Mouse (Mus musculus) embryonic facial prominence, embryonic 11.5 days (tissue): ENCODE measurements at regions not wholly inside any gene's neighbourhood (a gene's known extent, or its start where the extent isn't known, plus 50 kb on each side); places are given as distances from the start of the nearest gene placed in this dataset.
A peak's percentile ranks its signal among the peaks of the same experiment; 100 is the strongest.

Experiments
- ATAC-seq: fragments of 200-750 bp; cut with Nextera tagmentation; replicated peaks from 2 replicates; pipeline ENCODE4 v1.8.0; 2017; ENCODE audit warnings: low read depth; ENCODE audit not compliant: insufficient number of reproducible peaks, low FRiP score, low TSS enrichment
- DNase-seq: peaks from one replicate; pipeline ENCODE4 v3.0.0-alpha.2; 2015; ENCODE audit warnings: low spot score
- H3K27ac ChIP-seq: fragments of 300-500 bp; sonication (generic); replicated peaks from 2 replicates; pipeline ENCODE4 v1.5.1; 2014; ENCODE audit warnings: mild to moderate bottlenecking, low read depth, low read length, control low read depth
- H3K27me3 ChIP-seq: fragments of 300-500 bp; sonication (generic); 2 replicates; pipeline ENCODE4 v1.6.1; 2014; ENCODE audit warnings: mild to moderate bottlenecking, low read length, moderate library complexity, mixed read lengths; ENCODE audit not compliant: control insufficient read depth, insufficient read depth
- H3K36me3 ChIP-seq: fragments of 300-500 bp; sonication (generic); replicated peaks from 2 replicates; pipeline ENCODE4 v1.6.1; 2014; ENCODE audit warnings: low read depth, mild to moderate bottlenecking, low read length, moderate library complexity, mixed read lengths; ENCODE audit not compliant: control insufficient read depth, insufficient read depth
- H3K4me1 ChIP-seq: fragments of 300-500 bp; sonication (generic); 2 replicates; pipeline ENCODE4 v1.6.1; 2014; ENCODE audit warnings: low read length, mixed read lengths; ENCODE audit not compliant: control insufficient read depth, insufficient read depth
- H3K4me2 ChIP-seq: fragments of 300-500 bp; sonication (generic); 2 replicates; pipeline ENCODE4 v1.6.1; 2014; ENCODE audit warnings: low read depth, mild to moderate bottlenecking, control low read depth, low read length, moderate library complexity
- H3K4me3 ChIP-seq: fragments of 300-500 bp; sonication (generic); 2 replicates; pipeline ENCODE4 v1.5.1; 2014; ENCODE audit warnings: low read depth, low read length, control low read depth
- H3K9ac ChIP-seq: fragments of 300-500 bp; sonication (generic); replicated peaks from 2 replicates; pipeline ENCODE4 v1.6.1; 2014; ENCODE audit warnings: mild to moderate bottlenecking, control low read depth, low read length
- H3K9me3 ChIP-seq: fragments of 300-500 bp; sonication (generic); replicated peaks from 2 replicates; pipeline ENCODE4 v1.6.1; 2016; ENCODE audit warnings: mild to moderate bottlenecking, low read length, inconsistent platforms, mixed read lengths; ENCODE audit not compliant: control insufficient read depth
- WGBS: fragments of 180-500 bp; shearing (Covaris S2); extraction: QIAGEN DNeasy Blood & Tissue Kit; methylation state at CpG from one replicate; pipeline ENCODE4 v1.1.7; 2014; 5-methylcytosine and 5-hydroxymethylcytosine counted together

DNA sequence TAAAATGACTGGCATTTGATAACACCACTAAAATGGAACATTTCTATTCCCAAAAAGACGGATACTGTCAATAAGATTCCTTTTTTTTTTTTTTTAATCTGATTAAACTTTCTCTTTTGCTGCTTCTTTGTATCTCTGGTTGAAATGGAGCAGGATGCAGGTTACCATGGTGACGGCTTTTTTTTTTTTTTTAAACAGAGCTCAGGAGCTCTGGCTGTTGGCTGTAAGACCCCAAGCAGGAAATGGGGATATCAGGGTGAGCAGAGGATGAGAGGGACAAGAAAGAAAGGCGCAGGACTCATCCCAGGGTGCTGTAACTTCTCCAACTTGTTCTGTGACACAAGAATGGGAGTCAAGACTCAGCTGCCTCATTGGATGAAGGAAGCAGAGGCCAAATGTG lies 75.8 kb downstream of the Pttg1 start:
- Histone ChIP-seq H3K4me2 (no peak overlapping the region), H3K27ac (no peak overlapping the region), H3K4me3 (no peak overlapping the region), H3K36me3 (no peaks in the 10 kb centered on the region), H3K4me1 (no peaks in the 10 kb centered on the region), H3K27me3 (no peaks in the 10 kb centered on the region), H3K9me3 (no peaks in the 10 kb centered on the region), H3K9ac (no peak overlapping the region)
- peak; percentile 4 for DNase-seq
- 64% methylated on average over 3 of the region's 3 CpGs for WGBS
- no peak for ATAC-seq

DNA sequence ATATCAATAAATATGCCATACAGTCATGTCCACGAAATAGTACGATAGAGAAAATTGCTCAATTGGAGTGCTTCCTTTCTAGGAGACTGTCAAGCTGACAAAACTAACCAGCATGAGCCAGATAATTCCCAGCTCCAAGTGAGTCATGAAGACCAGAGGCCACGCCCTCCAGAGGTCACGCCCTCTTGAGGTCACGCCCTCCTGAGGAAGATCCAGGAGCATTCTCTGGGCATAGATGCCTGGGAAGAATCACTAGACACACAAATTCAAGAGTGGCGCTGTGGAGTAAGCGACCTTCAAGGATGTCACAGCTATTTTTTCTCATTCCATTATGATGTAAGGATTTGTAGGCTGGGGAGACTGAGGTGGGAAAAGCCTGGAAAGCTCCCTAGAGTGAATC lies 76.5 kb downstream of the Pttg1 start:
- no peaks in the 10 kb centered on the region for H3K27me3 ChIP-seq
- DNase-seq (no peak), ATAC-seq (no peak)
- no peak overlapping the region for H3K4me2 ChIP-seq
- H3K4me3 ChIP-seq, result no peak overlapping the region
- H3K36me3 ChIP-seq, result no peaks in the 10 kb centered on the region
- no peaks in the 10 kb centered on the region for H3K4me1 ChIP-seq
- no peaks in the 10 kb centered on the region for H3K9me3 ChIP-seq
- no peak overlapping the region for H3K9ac ChIP-seq
- 56% methylated on average over 7 of the region's 7 CpGs for WGBS
- no peak overlapping the region for H3K27ac ChIP-seq

DNA sequence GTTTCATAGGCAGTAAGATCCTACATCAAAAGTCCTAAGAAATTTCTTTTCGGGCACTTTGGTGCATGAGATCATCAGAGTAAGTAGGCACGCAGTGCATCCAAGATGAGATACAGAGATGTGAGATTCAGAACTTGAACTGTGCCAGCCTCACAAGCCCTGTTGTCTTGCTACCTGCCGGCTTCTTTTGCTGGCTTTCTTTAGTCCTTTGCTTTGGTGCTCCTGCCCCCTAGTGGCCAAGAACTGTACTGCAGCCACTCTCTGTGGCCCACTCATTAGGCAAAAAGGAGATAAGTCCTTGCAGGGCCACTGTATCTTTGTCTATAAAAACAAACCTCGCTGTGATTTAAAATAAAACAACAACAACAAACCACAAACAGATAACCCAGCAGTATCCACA lies 77.5 kb downstream of the Pttg1 start:
- 26% methylated on average over 4 of the region's 4 CpGs for WGBS
- H3K4me2 ChIP-seq, result no peak overlapping the region
- no peaks in the 10 kb centered on the region for H3K4me1 ChIP-seq
- no peaks in the 10 kb centered on the region for H3K36me3 ChIP-seq
- H3K4me3 ChIP-seq, result no peak overlapping the region
- ATAC-seq (no peak), DNase-seq (peak; percentile 83)
- H3K27ac ChIP-seq, result no peak overlapping the region
- no peaks in the 10 kb centered on the region for H3K9me3 ChIP-seq
- H3K9ac ChIP-seq, result no peak overlapping the region
- H3K27me3 ChIP-seq, result no peaks in the 10 kb centered on the region

DNA sequence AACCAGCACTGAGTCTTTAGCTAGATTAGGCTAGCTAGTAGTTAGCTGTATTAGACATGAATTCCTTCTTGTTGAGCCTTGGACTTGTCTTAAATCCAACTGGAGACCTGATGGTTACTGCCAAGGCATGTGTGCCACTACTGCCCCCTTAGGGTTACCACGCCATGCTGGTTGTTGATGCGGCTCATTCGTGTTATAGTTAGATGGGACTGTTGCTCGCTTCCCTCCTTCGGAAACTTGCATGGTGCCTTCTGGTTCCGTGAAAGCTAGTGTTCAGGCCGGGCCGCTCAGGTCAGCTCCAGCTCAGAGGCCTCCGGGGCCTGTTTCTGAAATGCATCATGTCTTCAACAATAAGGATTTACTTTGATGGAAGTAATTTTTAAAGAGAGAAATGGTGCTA lies 79.6 kb downstream of the Pttg1 start:
- DNase-seq (no peak), ATAC-seq (no peak)
- Histone ChIP-seq H3K4me3 (no peak overlapping the region), H3K27ac (no peak overlapping the region), H3K27me3 (no peaks in the 10 kb centered on the region), H3K9ac (no peak overlapping the region), H3K4me1 (no peaks in the 10 kb centered on the region), H3K4me2 (no peak overlapping the region), H3K9me3 (no peaks in the 10 kb centered on the region), H3K36me3 (no peaks in the 10 kb centered on the region)
- 94% methylated on average over 9 of the region's 9 CpGs for WGBS

DNA sequence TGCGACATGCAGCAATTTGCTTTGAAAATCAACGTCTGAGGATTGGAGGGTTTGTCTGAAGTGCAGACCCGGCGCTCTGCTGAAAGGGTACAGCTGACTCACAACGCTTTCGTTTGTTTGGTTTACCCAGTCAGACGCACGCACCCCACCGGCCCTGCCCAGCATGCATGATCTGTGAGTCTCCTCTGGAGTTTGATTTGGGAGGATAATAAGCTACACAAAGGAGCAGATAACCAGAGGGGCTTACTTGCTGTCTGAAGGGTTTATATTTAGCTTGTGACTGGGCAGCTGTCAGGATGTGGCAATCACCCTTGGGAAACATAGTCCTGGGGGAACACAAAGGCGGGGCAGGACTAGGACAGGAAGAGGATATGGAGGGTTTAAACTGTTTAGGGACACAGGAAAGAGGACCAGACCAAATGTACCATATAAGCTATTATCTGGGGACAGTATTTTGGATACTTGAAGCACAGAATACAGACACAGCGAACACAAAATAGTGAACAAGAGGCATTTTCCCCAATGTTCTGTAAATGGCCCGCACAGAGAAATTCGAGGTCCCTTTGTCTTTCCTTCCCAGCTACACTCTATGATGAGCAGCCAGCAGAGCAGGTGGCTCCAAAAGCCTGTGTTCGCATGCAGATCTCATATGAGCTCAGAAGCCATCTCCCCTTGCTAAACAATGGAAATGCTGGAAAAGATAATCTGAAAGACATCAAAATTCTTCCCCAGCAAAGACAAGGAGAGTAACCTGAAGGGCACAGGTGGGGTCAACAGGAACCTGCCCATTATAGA lies 81.1 kb downstream of the Pttg1 start:
- Histone ChIP-seq H3K9ac (no peak overlapping the region), H3K36me3 (no peaks in the 10 kb centered on the region), H3K4me2 (no peak overlapping the region), H3K27me3 (no peaks in the 10 kb centered on the region), H3K9me3 (no peaks in the 10 kb centered on the region), H3K4me3 (no peak overlapping the region), H3K4me1 (no peaks in the 10 kb centered on the region), H3K27ac (no peak overlapping the region)
- WGBS, result 39% methylated on average over 14 of the region's 14 CpGs
- ATAC-seq, result no peak
- DNase-seq, result peak; percentile 18

DNA sequence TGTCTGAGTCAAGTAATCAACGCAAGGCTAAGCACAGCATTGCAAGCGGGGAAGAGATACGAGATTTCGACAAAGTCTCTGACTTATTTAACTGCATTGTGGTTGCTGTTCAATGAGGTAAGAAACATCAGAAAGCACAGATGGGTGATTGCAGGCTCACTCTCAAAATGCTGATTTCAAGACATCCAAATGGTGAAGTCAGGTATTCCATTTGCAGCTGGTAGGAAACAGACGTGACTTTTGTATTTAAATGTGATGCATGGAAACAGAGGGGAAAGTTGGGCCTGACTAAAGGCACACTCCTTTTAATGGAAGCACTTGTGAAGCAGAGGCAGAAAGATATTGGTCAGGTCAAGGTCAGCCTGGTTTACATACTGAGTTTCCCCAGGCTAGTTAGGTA lies 82.5 kb downstream of the Pttg1 start:
- no peak for ATAC-seq

DNA sequence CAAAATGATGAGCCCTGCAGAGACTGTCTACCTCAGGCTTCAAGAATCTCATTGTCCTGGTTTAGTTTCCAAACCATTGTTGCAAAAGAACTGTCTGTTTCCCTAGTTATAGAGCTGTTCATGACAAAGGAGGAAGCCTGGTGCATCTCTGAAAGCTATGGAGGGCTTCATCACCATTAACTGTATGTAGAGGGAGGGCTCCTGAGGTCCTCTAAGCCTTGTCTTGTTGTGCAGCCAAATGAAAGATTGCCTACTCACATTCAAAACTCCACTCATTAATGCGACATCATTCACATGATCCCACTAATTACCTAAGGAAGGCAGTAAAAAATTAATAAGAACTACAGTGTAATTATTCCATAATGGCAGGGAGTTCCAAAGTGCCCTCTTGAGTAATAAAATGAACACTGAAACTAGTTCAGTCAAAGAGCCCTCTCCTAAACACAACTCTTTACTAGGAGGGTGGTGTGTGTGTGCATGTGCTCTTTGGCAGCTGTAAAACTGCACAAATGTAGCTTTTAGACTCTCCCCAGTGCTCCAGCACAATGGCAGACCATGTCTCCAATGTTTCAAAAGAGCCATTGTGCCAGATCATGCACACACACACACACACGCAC lies 87.6 kb downstream of the Pttg1 start:
- Histone ChIP-seq H3K4me3 (no peak overlapping the region), H3K4me1 (no peaks in the 10 kb centered on the region), H3K36me3 (no peaks in the 10 kb centered on the region), H3K9me3 (no peaks in the 10 kb centered on the region), H3K27ac (no peak overlapping the region), H3K9ac (no peak overlapping the region), H3K4me2 (no peak overlapping the region), H3K27me3 (no peaks in the 10 kb centered on the region)
- no peak for DNase-seq
- 84% methylated on average over 2 of the region's 2 CpGs for WGBS
- ATAC-seq, result no peak

More for the DNA sequence above, 82.5 kb downstream of the Pttg1 start:
- H3K27ac ChIP-seq, result no peak overlapping the region
- WGBS, result 82% methylated on average over 5 of the region's 5 CpGs
- H3K4me1 ChIP-seq, result no peaks in the 10 kb centered on the region
- no peaks in the 10 kb centered on the region for H3K27me3 ChIP-seq
- no peak overlapping the region for H3K9ac ChIP-seq
- H3K4me2 ChIP-seq, result no peak overlapping the region
- H3K4me3 ChIP-seq, result no peak overlapping the region
- no peaks in the 10 kb centered on the region for H3K36me3 ChIP-seq
- no peak for DNase-seq
- H3K9me3 ChIP-seq, result no peaks in the 10 kb centered on the region

DNA sequence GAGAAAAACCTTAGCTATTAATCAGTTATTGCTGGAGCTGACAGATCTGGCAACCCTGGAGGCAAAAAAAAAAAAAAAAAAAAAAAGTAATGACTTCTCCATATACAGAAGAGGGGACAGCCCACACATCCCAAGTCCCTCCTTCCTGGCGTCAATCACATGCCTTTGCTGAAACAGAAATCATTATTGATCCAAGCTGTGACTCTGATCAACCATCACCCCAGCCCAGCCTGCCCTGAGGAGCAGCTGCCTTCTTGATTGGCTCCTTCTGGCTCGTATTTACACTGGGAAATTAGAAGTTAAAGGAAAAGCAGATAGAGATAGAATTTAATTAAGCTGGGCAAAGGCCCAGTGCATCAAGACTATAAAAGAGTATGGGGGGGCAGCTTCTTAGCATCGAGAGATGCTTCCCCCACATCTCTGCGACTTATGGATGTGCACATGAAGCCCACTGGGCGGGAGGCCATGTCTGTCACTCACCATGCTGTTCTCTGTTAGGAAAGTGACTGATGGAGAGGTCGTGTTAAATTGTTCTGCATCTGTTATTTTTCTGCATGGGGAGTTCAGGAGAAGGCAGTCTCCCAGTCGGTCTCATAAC lies 90.3 kb downstream of the Pttg1 start:
- no peak for DNase-seq
- Histone ChIP-seq H3K4me2 (no peak overlapping the region), H3K9me3 (no peaks in the 10 kb centered on the region), H3K36me3 (no peaks in the 10 kb centered on the region), H3K27ac (no peak overlapping the region), H3K9ac (no peak overlapping the region), H3K4me3 (no peak overlapping the region), H3K27me3 (no peaks in the 10 kb centered on the region), H3K4me1 (no peaks in the 10 kb centered on the region)
- WGBS, result 55% methylated on average over 7 of the region's 7 CpGs
- no peak for ATAC-seq
